ENCODE assay signal across 15 mouse cellular contexts in genomic region chr13:57186168-57186567, GRCm38 (mm10).
A peak's percentile ranks its signal among the peaks of the same experiment; 100 is the strongest.
DNase-seq lines count a peak whose midpoint lies in the region; ATAC-seq lines count a peak whose summit lies in the region.
"Had no signal": no experiment of that assay in that cellular context is flagged by ENCODE, and none has a peak within 500 bp of the region (broad histone marks: within the 10 kb centered on the region; RNA-seq: fewer than 3 reads in every experiment).

No protein-coding gene starts in this region.

- DNase-seq in heart, adult 18-20 months = peak; percentile 71 to 82
- peak; percentile 44 for DNase-seq in urinary bladder, postnatal 14 days (ENCODE audit: low spot score)
- DNase-seq in urinary bladder, adult 18-20 months (ENCODE audit: low spot score in 2 of 2) = no peak
- DNase-seq in kidney, postnatal 36 days = peak; percentile 14 to 22
- DNase-seq in lung, postnatal 4 days = peak; percentile 78 to 91
- no peak for DNase-seq in layer of hippocampus, adult 9-10 months (ENCODE audit: low spot score)
- DNase-seq: adrenal gland, postnatal 36 days; B cell, adult 2 months; midbrain, embryonic 14.5 days had no signal

- peaks cover 11% of the 10 kb centered on the region for H3K4me1 ChIP-seq in heart, embryonic 12.5 days (replicated peaks)
- H3K4me1 ChIP-seq in hindbrain, embryonic 16.5 days (ENCODE audit: control insufficient read depth, insufficient read depth, low read depth, low read length) = no peaks in the 10 kb centered on the region
- H3K4me1 ChIP-seq: limb, embryonic 12.5 days had no signal

- H3K4me3 ChIP-seq in heart, embryonic 12.5 days = no peak overlapping the region
- no peak overlapping the region for H3K4me3 ChIP-seq in hindbrain, embryonic 16.5 days (ENCODE audit: low read length)
- H3K4me3 ChIP-seq: heart, embryonic 13.5 days; limb, embryonic 12.5 days had no signal

- H3K4me2 ChIP-seq in heart, embryonic 12.5 days = no peak overlapping the region
- H3K4me2 ChIP-seq in hindbrain, embryonic 16.5 days (ENCODE audit: low read length) = no peak overlapping the region
- H3K4me2 ChIP-seq: heart, embryonic 13.5 days; limb, embryonic 12.5 days had no signal

- no peaks in the 10 kb centered on the region for H3K27me3 ChIP-seq in heart, embryonic 12.5 days (replicated peaks)
- no peaks in the 10 kb centered on the region for H3K27me3 ChIP-seq in hindbrain, embryonic 16.5 days (replicated peaks; ENCODE audit: control insufficient read depth, insufficient read depth, low read length)
- H3K27me3 ChIP-seq: heart, embryonic 13.5 days; limb, embryonic 12.5 days had no signal

- H3K27ac ChIP-seq in heart, embryonic 12.5 days (ENCODE audit: poor library complexity, severe bottlenecking) = no peak overlapping the region
- no peak overlapping the region for H3K27ac ChIP-seq in hindbrain, embryonic 16.5 days (ENCODE audit: low read depth, low read length)
- H3K27ac ChIP-seq: heart, embryonic 13.5 days; hindbrain, postnatal 0 days; limb, embryonic 12.5 days; macrophage had no signal

- no peak overlapping the region for H3K9ac ChIP-seq in heart, embryonic 12.5 days
- H3K9ac ChIP-seq in hindbrain, embryonic 16.5 days (ENCODE audit: low read depth, low read length) = no peak overlapping the region
- H3K9ac ChIP-seq: heart, embryonic 13.5 days; limb, embryonic 12.5 days had no signal

- no peaks in the 10 kb centered on the region for H3K9me3 ChIP-seq in heart, embryonic 12.5 days (replicated peaks)
- no peaks in the 10 kb centered on the region for H3K9me3 ChIP-seq in hindbrain, embryonic 16.5 days (ENCODE audit: control insufficient read depth, low read length)
- H3K9me3 ChIP-seq: heart, embryonic 13.5 days; limb, embryonic 12.5 days had no signal

- no peak for ATAC-seq in heart, embryonic 12.5 days (ENCODE audit: insufficient number of reproducible peaks, low FRiP score)
- ATAC-seq in hindbrain, embryonic 16.5 days = no peak
- ATAC-seq: hindbrain, postnatal 0 days had no signal

- 68% methylated on average over 2 of the region's 2 CpGs for WGBS in heart, embryonic 12.5 days
- WGBS in hindbrain, embryonic 16.5 days = 87% methylated on average over 2 of the region's 2 CpGs

- H3K36me3 ChIP-seq in heart, embryonic 12.5 days = no peaks in the 10 kb centered on the region
- no peaks in the 10 kb centered on the region for H3K36me3 ChIP-seq in hindbrain, embryonic 16.5 days (ENCODE audit: control insufficient read depth, insufficient read depth, low read length)
- H3K36me3 ChIP-seq: heart, embryonic 13.5 days; limb, embryonic 12.5 days had no signal

Comparison
In these comparisons a context has a peak if more than half of its experiments do, and no peak if none do; other contexts are left out.
1. DNase-seq: peak in heart, adult 18-20 months (2 of 2), urinary bladder, postnatal 14 days (single experiment), kidney, postnatal 36 days (2 of 2) and lung, postnatal 4 days (2 of 2); none in urinary bladder, adult 18-20 months (0 of 2) and layer of hippocampus, adult 9-10 months (single experiment).